Mouse (Mus musculus): ENCODE results near the gene Pdgfd.
"Not testable (repeated sequence)": the region's sequence is repeated elsewhere in the genome, so short reads cannot be mapped to it uniquely, and the experiment has no call there.

Pdgfd gene

DNA sequence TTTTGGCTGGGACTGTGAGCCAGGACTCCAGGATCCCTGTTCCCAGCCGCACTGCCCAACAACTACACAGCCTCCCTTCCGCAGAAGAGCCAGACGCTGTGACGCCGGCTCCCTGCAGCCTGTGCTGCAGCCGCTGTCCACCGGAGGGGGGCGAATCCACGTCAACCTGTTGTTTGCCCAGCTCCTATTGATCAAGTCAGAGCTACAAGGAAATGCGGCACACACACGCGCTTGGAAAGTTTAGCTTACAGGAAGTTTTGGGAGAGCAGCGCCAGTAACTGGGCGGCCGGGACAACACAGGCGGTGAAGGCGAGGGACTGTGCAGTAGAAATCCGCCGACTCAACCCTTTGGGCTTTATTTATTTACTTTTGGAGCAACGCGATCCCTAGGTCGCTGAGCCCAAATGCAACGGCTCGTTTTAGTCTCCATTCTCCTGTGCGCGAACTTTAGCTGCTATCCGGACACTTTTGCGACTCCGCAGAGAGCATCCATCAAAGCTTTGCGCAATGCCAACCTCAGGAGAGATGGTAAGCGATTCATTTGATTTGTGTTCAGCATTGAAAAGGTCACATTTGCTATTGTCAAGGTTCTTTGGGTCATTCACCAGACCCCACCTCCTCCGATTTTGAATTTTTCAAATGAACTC lies at the start of gene Pdgfd:
TSS of gene Pdgfd (plus strand) at position 194 of the 647 bp plus-strand sequence.
- peak; percentile 78 for DNase-seq

DNA sequence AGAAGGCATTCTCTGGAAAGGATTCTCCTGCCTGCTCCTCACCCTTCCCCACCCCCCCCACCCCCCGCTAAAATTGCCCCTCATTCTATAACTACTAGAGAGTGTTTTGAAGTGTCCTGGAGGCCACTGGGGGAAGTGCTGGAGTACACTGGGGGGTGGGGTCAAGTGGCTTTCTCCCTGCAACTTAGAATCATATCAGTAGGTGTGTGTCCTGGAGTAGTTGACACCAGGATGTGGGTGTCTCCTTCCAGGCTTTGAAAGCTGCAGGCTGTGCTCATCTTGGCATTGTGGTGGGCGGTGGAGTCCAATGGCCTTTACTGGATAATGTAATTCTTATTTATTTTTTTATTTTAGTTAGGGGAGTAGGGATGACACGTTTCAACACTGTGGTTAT lies 651 bp downstream of the Pdgfd start:
- DNase-seq, result peak; percentile 10

DNA sequence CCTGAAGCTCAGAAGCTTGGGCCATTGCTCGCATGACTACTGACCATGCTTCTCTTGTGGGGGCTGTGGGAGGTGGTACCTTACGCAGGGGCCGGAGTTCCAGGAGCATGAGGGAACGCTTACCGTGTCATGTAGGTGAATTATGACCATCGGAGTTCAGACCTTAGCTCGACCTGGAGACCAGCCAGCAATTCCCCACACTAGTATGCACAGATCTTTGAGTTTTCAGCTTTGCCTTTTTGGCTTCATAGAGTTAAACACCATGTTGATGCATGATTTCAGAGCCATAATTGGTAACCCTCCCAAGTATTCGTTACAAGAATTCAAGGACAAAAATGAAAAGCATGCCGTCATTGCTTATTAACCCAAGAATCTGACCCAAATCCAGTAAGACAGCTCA lies 2.6 kb downstream of the Pdgfd start:
- DNase-seq, result no peak

DNA sequence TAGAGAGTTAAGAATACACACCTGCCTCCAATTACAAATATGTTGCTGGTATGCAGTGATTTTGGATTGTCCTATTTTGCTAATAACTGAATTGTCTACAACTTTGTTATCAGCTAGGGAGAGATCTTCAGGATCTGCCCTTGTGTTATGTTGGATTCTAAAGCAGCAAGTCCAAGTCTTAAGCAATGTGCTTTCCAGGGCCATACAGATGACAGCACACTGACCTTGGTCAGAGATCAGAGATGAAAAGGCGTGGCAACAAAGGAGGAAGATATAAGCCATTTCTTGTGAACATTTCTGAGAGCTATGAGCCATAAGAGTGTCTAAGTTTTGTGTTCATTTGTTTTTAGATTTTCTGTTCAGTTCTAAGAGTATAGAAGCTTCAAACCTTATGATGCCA lies 4.9 kb downstream of the Pdgfd start:
- DNase-seq, result no peak

DNA sequence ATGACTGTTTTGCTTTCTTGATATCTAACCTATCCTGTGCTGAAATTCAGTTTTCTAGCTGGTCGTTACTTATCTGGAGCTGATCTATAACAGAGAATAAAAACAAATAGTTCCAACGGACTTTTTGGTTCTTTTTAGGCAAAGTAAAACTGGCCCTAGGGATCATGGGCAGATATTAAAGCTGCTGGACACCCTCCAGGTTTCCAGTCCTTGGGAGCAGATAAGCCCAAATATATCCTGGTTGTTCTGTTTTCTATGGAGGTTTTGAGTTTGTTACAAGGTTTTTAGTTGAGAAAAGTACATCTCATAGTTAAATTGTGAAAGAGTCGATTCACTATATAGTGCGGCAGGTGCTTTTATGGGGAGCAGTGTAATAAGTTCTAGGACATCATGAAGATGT lies 7.3 kb downstream of the Pdgfd start:
- no peak for DNase-seq

DNA sequence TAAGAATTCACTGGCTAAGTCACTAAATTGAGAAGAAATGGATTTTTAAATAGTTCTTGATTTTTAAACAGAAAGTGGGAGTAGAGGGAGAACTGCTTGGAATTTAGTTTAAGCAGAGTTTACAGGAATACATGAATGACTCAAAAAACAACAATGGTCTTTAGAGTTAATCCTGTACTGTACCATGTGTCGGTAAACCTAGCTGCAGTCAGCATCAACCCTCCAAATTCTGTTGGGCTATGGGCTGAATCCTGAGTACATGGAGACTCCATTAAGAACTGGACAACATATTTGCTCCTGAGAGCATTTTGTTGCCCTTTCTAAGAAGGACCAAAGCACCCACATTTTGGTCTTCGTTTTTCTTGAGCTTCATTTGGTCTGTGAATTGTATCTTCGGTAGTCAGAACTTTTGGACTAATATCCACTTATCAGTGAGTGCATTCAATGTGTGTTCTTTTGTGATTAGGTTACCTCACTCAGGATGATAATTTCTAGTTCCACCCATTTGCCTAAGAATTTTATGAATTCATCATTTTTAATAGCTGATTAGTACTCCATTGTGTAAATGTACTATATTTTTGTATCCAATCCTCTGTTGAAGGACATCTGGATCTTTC lies 14.0 kb downstream of the Pdgfd start:
- no peak for DNase-seq

DNA sequence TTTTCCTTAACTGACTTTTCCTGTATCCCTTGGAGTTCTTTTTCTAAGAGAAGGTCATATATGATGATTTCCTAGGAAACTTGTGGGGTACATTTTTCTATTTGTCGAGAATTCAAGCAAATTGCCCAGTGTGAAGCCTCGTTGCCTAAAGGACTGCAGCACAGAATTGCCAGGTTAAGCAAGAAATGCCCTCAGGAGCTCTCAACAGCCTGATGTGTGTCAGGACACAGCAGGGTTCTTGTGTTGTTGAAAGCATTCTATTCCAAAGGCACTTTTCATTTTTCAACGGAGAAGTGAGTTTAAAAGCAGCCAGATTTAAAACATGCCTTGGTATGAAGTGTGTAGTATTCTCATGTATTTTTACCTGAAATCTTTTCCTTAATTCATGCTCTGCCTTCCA lies 19.6 kb downstream of the Pdgfd start:
- no peak for DNase-seq

DNA sequence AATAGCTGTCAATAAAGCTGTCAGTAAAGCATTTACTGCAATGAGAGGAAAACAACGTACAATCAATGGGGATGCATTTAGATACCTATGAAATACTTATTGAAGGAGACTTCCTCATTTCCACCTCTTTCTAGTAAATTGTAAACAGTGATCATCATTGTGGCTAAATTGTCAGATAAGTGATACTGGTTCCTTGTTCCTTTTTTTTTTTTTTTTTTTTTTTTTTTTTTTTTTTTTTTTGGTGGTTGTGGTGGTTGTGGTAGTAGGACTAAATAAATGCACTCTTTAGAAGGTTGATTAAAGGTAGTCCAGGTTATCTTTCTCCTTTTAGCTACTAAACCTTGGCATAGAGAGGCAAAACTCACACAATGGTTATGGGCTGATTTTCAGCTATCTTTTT lies 25.0 kb downstream of the Pdgfd start:
- no peak for DNase-seq

DNA sequence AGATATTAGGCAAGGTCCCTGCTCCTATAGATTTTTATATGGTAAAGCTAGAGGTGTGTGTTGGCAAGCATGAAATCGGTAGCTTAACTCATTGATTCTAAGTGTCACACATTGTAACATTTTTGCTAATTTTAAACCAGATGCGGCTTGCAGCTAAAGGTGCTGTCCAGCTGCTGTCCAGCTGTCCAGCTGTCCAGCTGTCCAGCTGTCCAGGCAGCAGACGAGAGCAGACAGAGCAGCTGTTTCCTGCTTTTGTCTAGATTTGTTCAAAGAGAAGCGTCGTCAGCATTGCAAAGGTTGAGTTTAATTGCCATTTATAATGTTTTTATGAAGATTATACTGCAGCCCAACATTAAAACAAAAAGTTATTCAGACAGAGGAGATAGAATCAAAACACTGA lies 44.5 kb downstream of the Pdgfd start:
- no peak for DNase-seq

DNA sequence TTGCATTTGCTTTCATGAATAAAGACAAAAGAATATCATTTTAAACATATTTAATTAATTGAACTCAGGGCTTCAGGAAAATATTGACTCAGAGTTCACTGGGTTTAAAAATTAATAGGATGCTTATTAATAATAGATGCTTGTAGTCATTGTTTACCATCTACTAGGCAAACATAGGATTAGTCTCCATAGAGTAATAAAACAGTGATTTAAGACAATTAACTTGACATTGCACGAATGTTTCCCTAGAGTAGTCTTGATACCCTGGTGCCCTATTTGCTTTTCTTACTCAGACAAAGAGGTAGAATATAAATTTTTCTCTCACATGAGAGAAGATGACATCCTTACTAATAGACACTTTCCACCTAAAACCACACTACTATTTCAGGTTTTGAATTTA lies 49.1 kb downstream of the Pdgfd start:
- no peak for DNase-seq

DNA sequence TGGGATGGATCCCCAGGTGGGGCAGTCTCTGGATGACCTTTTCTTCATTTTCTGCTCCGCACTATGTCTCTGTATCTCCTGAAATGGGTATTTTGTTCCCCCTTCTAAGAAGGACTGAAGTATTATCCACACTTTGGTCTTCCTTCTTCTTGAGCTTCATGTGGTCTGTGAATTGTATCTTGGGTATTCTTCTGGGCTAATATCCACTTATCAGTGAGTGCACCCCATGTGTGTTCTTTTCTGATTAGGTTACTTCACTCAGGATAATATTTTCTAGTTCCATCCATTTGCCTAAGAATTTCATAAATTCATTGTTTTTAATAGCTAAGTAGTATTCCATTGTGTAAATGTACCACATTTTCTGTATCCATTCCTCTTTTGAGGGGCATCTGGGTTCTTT lies 67.6 kb downstream of the Pdgfd start:
- not testable (repeated sequence) for DNase-seq

DNA sequence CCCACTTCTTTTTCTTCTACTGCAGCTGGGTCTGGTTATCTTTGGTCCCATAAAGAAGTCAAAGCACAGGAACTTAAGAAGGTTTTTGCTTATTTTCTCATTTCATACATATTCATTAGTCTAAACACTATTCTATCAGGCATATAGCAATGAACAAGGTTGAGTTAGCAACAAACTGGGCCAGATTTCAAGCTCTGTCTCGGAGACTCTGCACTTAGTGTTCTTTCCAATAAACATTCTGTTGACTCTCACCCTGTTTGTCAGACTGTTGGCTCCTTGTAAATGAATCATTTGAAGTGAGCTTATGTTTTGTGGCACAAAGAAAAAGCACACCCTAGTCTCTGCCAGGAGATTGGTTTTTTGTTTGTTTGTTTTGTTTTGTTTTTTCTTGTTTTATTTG lies 81.9 kb downstream of the Pdgfd start:
- DNase-seq, result no peak

DNA sequence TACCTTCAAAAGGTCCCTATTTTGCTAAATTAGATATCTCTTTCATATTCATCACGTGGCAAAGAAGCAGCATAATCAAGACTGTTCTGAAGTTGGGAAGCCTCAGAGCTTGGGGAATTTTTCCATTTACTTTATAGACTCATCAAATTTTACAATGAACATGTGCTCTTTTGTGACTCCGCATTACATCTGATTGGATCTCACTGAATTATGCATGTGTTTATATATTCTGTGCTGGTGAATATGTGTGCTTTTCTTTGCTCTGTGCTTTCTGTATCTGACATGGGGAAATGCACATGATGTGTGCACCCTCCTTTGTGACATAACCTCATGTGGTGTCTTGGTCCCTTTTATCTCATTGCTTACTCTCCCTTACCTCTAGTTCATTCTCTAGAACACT lies 83.6 kb downstream of the Pdgfd start:
- no peak for DNase-seq

DNA sequence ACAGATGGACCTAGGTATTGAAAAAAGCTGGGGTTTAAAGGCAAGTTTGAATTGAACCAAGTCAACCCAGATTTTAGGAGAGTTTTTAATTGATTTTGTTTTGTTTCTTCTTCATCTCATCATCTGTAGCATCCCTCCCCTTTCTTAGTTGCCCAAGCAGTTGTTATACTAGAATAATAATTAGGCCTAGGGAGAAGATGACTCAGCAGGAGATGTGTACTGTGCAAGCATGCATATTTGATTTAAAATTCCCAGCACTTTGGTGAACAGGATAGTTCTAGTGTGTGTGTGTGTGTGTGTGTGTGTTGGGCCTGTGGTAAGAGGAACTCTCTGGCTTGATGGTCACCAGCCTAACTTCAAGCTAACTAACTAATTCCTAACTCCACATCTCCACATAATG lies 88.7 kb downstream of the Pdgfd start:
- no peak for DNase-seq

DNA sequence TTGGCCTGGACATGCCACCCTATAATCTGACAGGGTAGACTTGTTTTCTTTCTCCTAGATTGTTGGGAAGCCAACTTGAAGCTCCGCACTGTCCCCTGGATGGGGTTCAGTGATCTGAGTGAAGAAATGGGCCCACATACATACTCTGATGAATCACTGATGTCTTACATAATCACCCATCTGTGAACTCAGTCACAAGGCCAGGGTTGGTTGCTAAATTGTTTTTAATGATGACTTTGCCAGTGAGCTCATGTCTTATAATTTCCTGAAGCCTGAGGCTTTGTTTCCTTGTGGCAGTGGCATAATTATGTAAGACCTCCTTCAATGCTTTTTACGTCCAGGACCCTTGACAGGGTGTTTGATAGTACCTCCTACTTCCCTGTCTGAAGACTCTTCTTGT lies 96.4 kb downstream of the Pdgfd start:
- no peak for DNase-seq

DNA sequence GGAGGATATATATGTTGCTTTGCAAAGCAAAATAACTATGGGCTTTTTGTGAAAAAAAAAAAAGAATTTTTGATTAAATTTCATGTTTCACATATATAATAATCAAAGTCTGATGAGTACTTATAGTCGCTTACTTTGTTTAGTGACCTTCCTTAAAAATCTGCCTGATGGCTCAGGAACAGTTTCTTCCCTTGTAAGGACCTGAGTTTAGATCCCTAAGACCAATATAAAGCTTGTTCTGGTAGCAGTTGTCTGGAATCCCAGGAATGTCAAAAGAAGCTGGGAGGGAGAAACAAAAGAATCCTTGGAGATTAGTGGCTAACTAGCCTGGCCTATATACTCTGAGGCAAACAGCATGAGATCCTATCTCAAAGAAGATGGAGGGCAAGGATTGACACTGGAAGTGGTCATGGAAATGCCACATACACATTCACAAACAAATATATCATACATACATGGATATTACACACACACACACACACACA lies 101.5 kb downstream of the Pdgfd start, which contains the start of gene Ddi1:
TSS of gene Ddi1 (minus strand) at position 51 of the 485 bp plus-strand sequence.
- no peak for DNase-seq

DNA sequence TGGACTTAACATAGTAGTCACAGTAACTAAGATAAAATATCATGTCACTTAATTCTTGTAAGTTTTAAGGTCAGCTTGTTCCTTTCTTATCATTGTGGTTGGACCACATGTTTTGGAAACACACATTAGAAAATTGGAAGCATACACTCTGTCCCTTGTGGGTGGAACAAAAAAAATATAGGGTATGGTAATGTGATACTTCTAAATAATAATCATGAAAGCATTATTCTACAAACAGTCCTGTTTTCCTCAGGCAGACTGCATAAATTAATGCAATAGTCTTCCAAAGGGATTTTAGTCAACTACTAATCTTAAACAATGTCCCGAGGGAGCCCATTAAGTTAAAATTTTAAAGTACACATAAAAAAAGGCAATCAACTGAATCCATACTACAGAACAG lies 108.0 kb downstream of the Pdgfd start:
- no peak for DNase-seq

DNA sequence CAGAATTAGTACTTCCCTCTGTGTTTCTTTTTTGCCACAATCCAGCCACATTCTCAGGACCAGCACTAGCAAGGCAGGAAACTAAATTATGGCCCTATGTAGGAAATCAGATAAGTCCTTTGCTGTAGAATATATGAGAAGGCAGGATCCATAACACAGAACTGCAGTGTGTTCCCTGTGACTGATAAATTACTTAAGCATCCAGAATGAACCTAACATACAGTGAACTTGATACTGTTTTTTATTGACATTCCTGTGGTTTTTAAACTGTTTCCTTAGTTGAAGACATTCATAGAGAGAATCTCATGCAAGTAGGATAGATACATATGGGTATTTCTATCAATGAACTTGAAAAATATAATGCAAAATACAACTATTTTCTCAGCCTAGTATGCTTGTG lies 109.1 kb downstream of the Pdgfd start:
- no peak for DNase-seq

DNA sequence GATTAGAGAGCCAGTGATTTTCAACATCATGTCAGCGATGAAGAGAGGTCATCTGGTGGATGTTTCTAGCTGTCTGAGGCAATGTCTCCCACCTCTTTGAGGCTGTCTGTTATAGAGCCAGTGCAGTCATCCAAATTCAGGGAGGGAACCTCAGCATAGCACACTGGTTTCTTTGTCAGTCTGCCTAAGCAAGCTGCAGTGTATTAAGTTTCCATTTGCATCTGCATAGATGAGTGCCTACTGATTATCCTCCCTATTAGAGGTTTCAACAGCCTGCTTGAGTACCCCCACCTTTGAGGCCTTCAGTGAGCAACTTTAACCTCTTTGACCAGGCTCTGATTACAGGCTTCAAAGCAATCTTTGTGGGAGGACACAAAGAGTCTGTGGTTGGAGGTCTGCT lies 118.4 kb downstream of the Pdgfd start:
- no peak for DNase-seq

DNA sequence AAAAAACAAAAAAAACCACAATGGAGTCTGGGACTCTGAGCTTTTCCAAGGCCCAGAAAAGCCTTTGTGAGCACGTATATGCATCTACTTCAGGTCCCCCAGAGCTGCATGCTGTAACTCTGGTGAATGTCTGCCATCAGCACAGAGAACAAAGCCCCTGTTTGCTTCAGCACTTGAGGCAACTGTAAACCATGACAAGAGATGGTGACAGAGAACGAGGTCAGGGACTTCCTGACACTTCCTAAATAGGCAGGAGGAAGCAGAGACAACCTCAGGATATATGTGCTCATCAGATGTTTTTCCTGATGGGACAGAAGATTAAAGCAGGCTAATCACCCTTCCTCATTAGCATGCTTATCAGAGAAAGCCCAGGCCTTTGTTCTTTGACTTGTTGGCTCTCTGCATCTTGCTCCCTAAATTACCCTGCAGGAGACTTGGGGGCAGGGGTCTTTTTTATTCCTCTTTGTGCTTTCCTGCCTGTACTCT lies 120.9 kb downstream of the Pdgfd start:
- DNase-seq, result no peak

DNA sequence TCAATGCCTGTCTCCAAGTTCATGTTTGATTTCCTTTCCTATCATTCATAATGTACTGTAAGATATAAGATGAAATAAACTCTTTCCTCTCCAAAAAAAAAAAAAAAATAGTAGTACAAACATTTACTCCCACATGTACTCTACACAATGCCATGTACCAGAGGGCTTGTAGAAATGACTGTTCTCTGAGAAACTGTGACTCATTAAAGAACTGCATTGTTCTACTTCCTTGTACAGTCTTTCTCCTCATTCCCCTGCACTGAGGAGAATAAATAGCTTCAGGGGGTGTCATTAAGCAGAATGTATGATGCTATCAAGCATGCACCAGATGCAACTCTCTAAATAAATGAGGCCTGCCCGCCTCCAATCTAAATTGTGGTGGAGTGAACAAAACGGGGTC lies 130.2 kb downstream of the Pdgfd start:
- no peak for DNase-seq

DNA sequence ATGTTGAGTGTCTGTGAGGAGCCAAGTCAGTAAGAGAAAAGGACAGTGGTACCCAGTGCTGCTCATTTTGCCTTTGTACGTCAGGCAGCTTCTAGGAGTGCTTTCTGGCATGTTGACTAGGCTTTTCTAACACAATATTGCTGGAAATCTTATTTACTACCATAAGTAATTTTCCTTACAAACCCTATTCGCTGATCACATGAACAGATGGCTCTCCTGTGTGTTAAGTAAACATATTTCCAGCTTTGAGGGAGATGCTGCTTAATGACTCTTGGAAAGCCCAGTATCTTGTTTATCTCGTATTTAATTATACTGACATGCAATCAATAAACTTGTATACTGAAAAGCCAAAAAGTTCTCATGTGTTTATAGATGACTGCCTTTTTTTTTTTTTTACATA lies 133.7 kb downstream of the Pdgfd start:
- no peak for DNase-seq

DNA sequence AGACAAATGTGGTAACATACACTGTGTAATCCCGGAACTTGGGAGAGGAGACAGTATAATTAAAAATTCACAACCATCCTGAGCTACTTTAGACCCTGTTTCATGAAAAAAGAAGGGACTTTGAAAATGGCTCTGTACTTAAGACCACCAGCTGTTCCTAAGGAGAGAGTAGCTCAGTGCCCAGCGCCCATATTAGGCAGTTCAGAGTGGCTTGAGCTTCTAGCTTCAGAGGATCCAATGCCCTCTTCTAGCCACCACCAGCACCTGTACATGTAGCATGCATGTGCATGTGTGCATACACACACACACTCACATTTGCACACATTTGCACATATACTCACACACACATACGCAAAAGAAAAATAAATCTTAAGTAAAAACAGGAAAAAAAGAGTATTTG lies 136.2 kb downstream of the Pdgfd start:
- no peak for DNase-seq

DNA sequence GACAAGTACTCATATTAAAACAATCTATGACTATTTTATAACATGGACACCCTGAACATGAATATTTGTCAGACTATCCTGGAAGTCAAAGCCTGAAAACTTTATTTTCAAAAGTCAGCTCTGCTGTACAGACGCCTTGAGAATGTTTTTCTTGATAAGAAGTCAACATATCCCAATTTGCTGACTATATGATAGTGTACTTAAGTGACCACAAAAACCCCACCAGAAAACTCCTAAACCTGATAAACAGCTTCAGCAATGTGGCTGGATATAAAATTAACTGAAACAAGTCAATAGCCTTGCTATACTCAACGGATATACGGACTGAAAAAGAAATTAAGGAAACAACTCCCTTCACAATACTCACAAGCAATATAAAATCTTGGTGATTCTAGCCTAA lies 137.5 kb downstream of the Pdgfd start:
- no peak for DNase-seq

DNA sequence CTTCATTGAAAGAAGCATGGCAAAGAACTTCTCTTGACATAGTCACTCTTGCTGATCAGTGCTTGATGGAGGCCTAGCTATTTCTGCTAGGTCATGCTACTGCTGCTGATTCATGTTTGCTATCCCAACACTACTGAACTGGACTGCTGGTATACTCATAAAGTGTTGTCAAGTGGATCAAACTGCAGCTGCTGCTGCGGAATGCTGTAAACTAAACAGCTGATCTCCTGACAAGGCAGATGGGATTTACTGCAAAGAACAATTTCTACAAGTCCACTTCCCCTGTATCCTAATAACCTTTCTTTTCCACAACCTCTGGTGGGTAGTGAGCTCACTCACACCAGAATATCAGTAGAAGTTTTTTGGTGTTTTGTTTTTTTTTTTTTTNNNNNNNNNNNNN lies 148.7 kb downstream of the Pdgfd start:
- no peak for DNase-seq

Data from lung, postnatal 36 days (tissue).